Mouse (Mus musculus): Measurements from ENCODE around the gene Mettl3. TPM values are rescaled to one million over a fixed set of nuclear protein-coding genes. Genes with fewer than 3 reads are reported as not detected.

The Mettl3 gene
- polyA plus RNA-seq, 1 experiment from 2014 or later = 55.4 TPM

GRCm38 (mm10) chr14:52278932-52279746 is 25.8 kb downstream of the Mettl3 start, which contains the start of the genes Tox4 and Rab2b:
TSS of gene Tox4 (plus strand) at chr14:52279146.
TSS of gene Rab2b (minus strand) at chr14:52279545.
- H3K27me3 ChIP-seq (replicated peaks; ENCODE audit: low read depth, poor library complexity, severe bottlenecking) = no peaks in the 10 kb centered on the region
- no peaks in the 10 kb centered on the region for H3K9me3 ChIP-seq
- peaks cover 25% of the 10 kb centered on the region for H3K36me3 ChIP-seq (replicated peaks)
- H3K4me3 ChIP-seq = peak within 1 kb of the TSS; percentile 75
- under 1% methylated on average over 66 of the region's 66 CpGs for WGBS
- H3K4me1 ChIP-seq = peaks cover 17% of the 10 kb centered on the region
- peak; percentile 99 for DNase-seq (ENCODE audit: low spot score)
- H3K27ac ChIP-seq (replicated peaks) = peak within 1 kb of the TSS; percentile 87

GRCm38 (mm10) chr14:52277210-52277609 is 27.7 kb downstream of the Mettl3 start:
- peaks cover 17% of the 10 kb centered on the region for H3K4me1 ChIP-seq
- no peak for DNase-seq (ENCODE audit: low spot score)
- no peaks in the 10 kb centered on the region for H3K9me3 ChIP-seq
- no peak overlapping the region for H3K4me3 ChIP-seq
- WGBS = 89% methylated on average over 4 of the region's 4 CpGs
- no peak overlapping the region for H3K27ac ChIP-seq (replicated peaks)
- H3K36me3 ChIP-seq (replicated peaks) = peaks cover 31% of the 10 kb centered on the region
- no peaks in the 10 kb centered on the region for H3K27me3 ChIP-seq (replicated peaks; ENCODE audit: low read depth, poor library complexity, severe bottlenecking)

- no peak overlapping the region for H3K27ac ChIP-seq (replicated peaks)
- H3K27me3 ChIP-seq (replicated peaks; ENCODE audit: low read depth, poor library complexity, severe bottlenecking) = no peaks in the 10 kb centered on the region
- no peaks in the 10 kb centered on the region for H3K9me3 ChIP-seq
- DNase-seq (ENCODE audit: low spot score) = no peak
- peaks cover 52% of the 10 kb centered on the region for H3K36me3 ChIP-seq (replicated peaks)
- 73% methylated on average over 3 of the region's 3 CpGs for WGBS
- H3K4me3 ChIP-seq = no peak overlapping the region
- H3K4me1 ChIP-seq = no peaks in the 10 kb centered on the region
These were observed 32.1 kb downstream of the Mettl3 start for GRCm38 (mm10) chr14:52272781-52273180.

GRCm38 (mm10) chr14:52257484-52258213 is 47.3 kb downstream of the Mettl3 start, which contains the start of gene Chd8:
TSS of gene Chd8 (minus strand) at chr14:52257780.
- Histone ChIP-seq H3K27me3 (replicated peaks; ENCODE audit: low read depth, poor library complexity, severe bottlenecking) (no peaks in the 10 kb centered on the region), H3K4me1 (peaks cover 12% of the 10 kb centered on the region), H3K9me3 (no peaks in the 10 kb centered on the region), H3K36me3 (replicated peaks) (peaks cover 9% of the 10 kb centered on the region; the same call in 1 of the 2 replicates), H3K4me3 (peak within 1 kb of the TSS; percentile 95), H3K27ac (replicated peaks) (peak within 1 kb of the TSS; percentile 95)
- under 1% methylated on average over 54 of the region's 54 CpGs for WGBS
- peak; percentile 99 for DNase-seq (ENCODE audit: low spot score)

GRCm38 (mm10) chr14:52256311-52257175 is 48.4 kb downstream of the Mettl3 start:
- peaks cover 12% of the 10 kb centered on the region for H3K4me1 ChIP-seq
- 10% methylated on average over 18 of the region's 18 CpGs for WGBS
- H3K9me3 ChIP-seq = no peaks in the 10 kb centered on the region
- peak overlapping the region; percentile 95 for H3K27ac ChIP-seq (replicated peaks)
- peak overlapping the region; percentile 95 for H3K4me3 ChIP-seq
- peaks cover 11% of the 10 kb centered on the region; the same call in 1 of the 2 replicates for H3K36me3 ChIP-seq (replicated peaks)
- DNase-seq (ENCODE audit: low spot score) = peak; percentile 30
- no peaks in the 10 kb centered on the region for H3K27me3 ChIP-seq (replicated peaks; ENCODE audit: low read depth, poor library complexity, severe bottlenecking)

GRCm38 (mm10) chr14:52246129-52246528 is 58.8 kb downstream of the Mettl3 start:
- no peak for DNase-seq (ENCODE audit: low spot score)
- H3K9me3 ChIP-seq = no peaks in the 10 kb centered on the region
- H3K36me3 ChIP-seq (replicated peaks) = peaks cover 9% of the 10 kb centered on the region
- H3K4me3 ChIP-seq = no peak overlapping the region
- no peaks in the 10 kb centered on the region for H3K27me3 ChIP-seq (replicated peaks; ENCODE audit: low read depth, poor library complexity, severe bottlenecking)
- H3K27ac ChIP-seq (replicated peaks) = no peak overlapping the region
- WGBS = 89% methylated on average over 4 of the region's 4 CpGs
- peaks cover 16% of the 10 kb centered on the region for H3K4me1 ChIP-seq

Other genes with a start within 250 kb of the Mettl3 start
- 893 and 906 TPM in 2 replicates for gene Hnrnpc, start 201.1 kb downstream of the Mettl3 start, polyA plus RNA-seq (2016; fragmentation: Nextera tagmentation; extraction: Ambion mirVana)
- 129 and 133 TPM in 2 replicates for gene Rpgrip1, start 194.4 kb downstream of the Mettl3 start, polyA plus RNA-seq (2016; fragmentation: Nextera tagmentation; extraction: Ambion mirVana)
- gene Supt16, start 107.7 kb downstream of the Mettl3 start, polyA plus RNA-seq (2016; fragmentation: Nextera tagmentation; extraction: Ambion mirVana) = 89.9 and 90.2 TPM in 2 replicates
- 51.2 and 51.7 TPM in 2 replicates for gene Chd8, start 47.3 kb downstream of the Mettl3 start, polyA plus RNA-seq (2016; fragmentation: Nextera tagmentation; extraction: Ambion mirVana)
- 53.5 and 60.7 TPM in 2 replicates for gene Tox4, start 26.0 kb downstream of the Mettl3 start, polyA plus RNA-seq (2016; fragmentation: Nextera tagmentation; extraction: Ambion mirVana)
- gene Rab2b, start 25.6 kb downstream of the Mettl3 start, polyA plus RNA-seq (2016; fragmentation: Nextera tagmentation; extraction: Ambion mirVana) = 22.7 and 25.8 TPM in 2 replicates
- gene Sall2, start 23.6 kb upstream of the Mettl3 start, polyA plus RNA-seq (2016; fragmentation: Nextera tagmentation; extraction: Ambion mirVana) = 50.3 and 51.9 TPM in 2 replicates
- not detected in 2 replicates for gene Olfr1513, start 51.3 kb upstream of the Mettl3 start, polyA plus RNA-seq (2016; fragmentation: Nextera tagmentation; extraction: Ambion mirVana)
- gene Olfr1512, start 74.0 kb upstream of the Mettl3 start, polyA plus RNA-seq (2016; fragmentation: Nextera tagmentation; extraction: Ambion mirVana) = not detected in 2 replicates
- not detected in 2 replicates for gene Olfr1511, start 92.3 kb upstream of the Mettl3 start, polyA plus RNA-seq (2016; fragmentation: Nextera tagmentation; extraction: Ambion mirVana)
- not detected in 2 replicates for gene Olfr1510, start 109.2 kb upstream of the Mettl3 start, polyA plus RNA-seq (2016; fragmentation: Nextera tagmentation; extraction: Ambion mirVana)
- not detected in 2 replicates for gene Olfr1509, start 137.9 kb upstream of the Mettl3 start, polyA plus RNA-seq (2016; fragmentation: Nextera tagmentation; extraction: Ambion mirVana)
- gene Olfr1508, start 162.4 kb upstream of the Mettl3 start, polyA plus RNA-seq (2016; fragmentation: Nextera tagmentation; extraction: Ambion mirVana) = not detected in 2 replicates
- not detected in 2 replicates for gene Olfr1507, start 190.6 kb upstream of the Mettl3 start, polyA plus RNA-seq (2016; fragmentation: Nextera tagmentation; extraction: Ambion mirVana)